Mouse (Mus musculus): ENCODE data around the gene Nup210.
"Not testable (repeated sequence)": the region's sequence is repeated elsewhere in the genome, so short reads cannot be mapped to it uniquely, and the experiment has no call there.

The Nup210 gene

GRCm38 (mm10) chr6:91104765-91105399 is 11.7 kb downstream of the Nup210 start:
- peak; percentile 13 for DNase-seq (ENCODE audit: low spot score)

- not testable (repeated sequence) for DNase-seq (ENCODE audit: low spot score)
Observed at GRCm38 (mm10) chr6:91103421-91103820, 13.2 kb downstream of the Nup210 start.

GRCm38 (mm10) chr6:91100621-91101020 is 16.0 kb downstream of the Nup210 start:
- no peak for DNase-seq (ENCODE audit: low spot score)

- DNase-seq (ENCODE audit: low spot score) = no peak
Observed at GRCm38 (mm10) chr6:91097879-91098278, 18.8 kb downstream of the Nup210 start.

GRCm38 (mm10) chr6:91095072-91095601 is 21.5 kb downstream of the Nup210 start:
- DNase-seq (ENCODE audit: low spot score) = no peak

- no peak for DNase-seq (ENCODE audit: low spot score)
Observed at GRCm38 (mm10) chr6:91092216-91092899, 24.3 kb downstream of the Nup210 start.

- no peak for DNase-seq (ENCODE audit: low spot score)
Observed at GRCm38 (mm10) chr6:91085114-91085892, 31.3 kb downstream of the Nup210 start.

GRCm38 (mm10) chr6:91080033-91080432 is 36.6 kb downstream of the Nup210 start:
- no peak for DNase-seq (ENCODE audit: low spot score)

- DNase-seq (ENCODE audit: low spot score) = peak; percentile 26
Observed at GRCm38 (mm10) chr6:91076249-91076648, 40.4 kb downstream of the Nup210 start.

- DNase-seq (ENCODE audit: low spot score) = no peak
Observed at GRCm38 (mm10) chr6:91068511-91068910, 48.1 kb downstream of the Nup210 start.

- no peak for DNase-seq (ENCODE audit: low spot score)
Observed at GRCm38 (mm10) chr6:91067048-91067447, 49.6 kb downstream of the Nup210 start.

- DNase-seq (ENCODE audit: low spot score) = no peak
Observed at GRCm38 (mm10) chr6:91061296-91061695, 55.3 kb downstream of the Nup210 start.

- DNase-seq (ENCODE audit: low spot score) = peak; percentile 46
Observed at GRCm38 (mm10) chr6:91059711-91060110, 56.9 kb downstream of the Nup210 start.

GRCm38 (mm10) chr6:91057989-91058388 is 58.6 kb downstream of the Nup210 start:
- no peak for DNase-seq (ENCODE audit: low spot score)

GRCm38 (mm10) chr6:91056348-91056747 is 60.3 kb downstream of the Nup210 start:
- no peak for DNase-seq (ENCODE audit: low spot score)

- DNase-seq (ENCODE audit: low spot score) = no peak
Observed at GRCm38 (mm10) chr6:91052572-91052971, 64.1 kb downstream of the Nup210 start.

- DNase-seq (ENCODE audit: low spot score) = no peak
Observed at GRCm38 (mm10) chr6:91048019-91048418, 68.6 kb downstream of the Nup210 start.

- no peak for DNase-seq (ENCODE audit: low spot score)
Observed at GRCm38 (mm10) chr6:91047434-91047833, 69.2 kb downstream of the Nup210 start.

GRCm38 (mm10) chr6:91046184-91046583 is 70.4 kb downstream of the Nup210 start:
- no peak for DNase-seq (ENCODE audit: low spot score)

- no peak for DNase-seq (ENCODE audit: low spot score)
Observed at GRCm38 (mm10) chr6:91044628-91045331, 71.8 kb downstream of the Nup210 start.

- no peak for DNase-seq (ENCODE audit: low spot score)
Observed at GRCm38 (mm10) chr6:91041287-91041686, 75.3 kb downstream of the Nup210 start.

GRCm38 (mm10) chr6:91028256-91028655 is 88.4 kb downstream of the Nup210 start:
- no peak for DNase-seq (ENCODE audit: low spot score)

Measured in ovary, postnatal 36 days (tissue).